Mouse (Mus musculus) monocyte, adult 5-6 weeks (primary cell): ENCODE measurements around the gene Rlbp1. TPM values are rescaled to one million over a fixed set of nuclear protein-coding genes. Genes with fewer than 3 reads are reported as not detected.

Experiments
- ATAC-seq: fragments of 153-309, 156-312 bp; replicated peaks from 2 replicates; pipeline ENCODE4 v1.8.0; 2017; ENCODE audit warnings: mild to moderate bottlenecking; ENCODE audit not compliant: low TSS enrichment, insufficient number of reproducible peaks, severe bottlenecking, poor library complexity, low FRiP score
- total RNA-seq: library from RNA; stranded (forward); fragments of 200-1000, 200-491, 200-594 nt; gene quantifications from 3 replicates; pipeline ENCODE4 v1.2.3, GENCODE M21; 2017

Rlbp1 gene
- total RNA-seq, 1 experiment from 2014 or later: not detected

- peak; percentile 55; the same call in 1 of the 2 replicates for ATAC-seq
Measured at GRCm38 (mm10) chr7:79345902-79346301, 40.9 kb downstream of the Rlbp1 start.

GRCm38 (mm10) chr7:79336362-79336910 is 50.4 kb downstream of the Rlbp1 start:
- ATAC-seq: no peak

- ATAC-seq: no peak
Measured at GRCm38 (mm10) chr7:79333419-79333818, 53.4 kb downstream of the Rlbp1 start.

GRCm38 (mm10) chr7:79331197-79331596 is 55.7 kb downstream of the Rlbp1 start:
- ATAC-seq: no peak

- ATAC-seq: no peak
Measured at GRCm38 (mm10) chr7:79328769-79329168, 58.1 kb downstream of the Rlbp1 start.

Other genes starting within 250 kb of the Rlbp1 start
- 6.0 to 15.7 TPM (median 12.6 TPM) in 3 replicates for gene Mfge8, start 238.0 kb downstream of the Rlbp1 start, total RNA-seq
- gene Abhd2, start 113.8 kb downstream of the Rlbp1 start, total RNA-seq: 39.9 to 69.6 TPM (median 41.0 TPM) in 3 replicates
- 2.6 to 5.1 TPM (median 4.6 TPM) in 3 replicates for gene Fanci, start 4.9 kb upstream of the Rlbp1 start, total RNA-seq
- 70.5 to 97.7 TPM (median 92.7 TPM) in 3 replicates for gene Polg, start 79.3 kb upstream of the Rlbp1 start, total RNA-seq
- not detected in 3 replicates for gene Rhcg, start 230.6 kb upstream of the Rlbp1 start, total RNA-seq